Mouse (Mus musculus) myocyte (in vitro differentiated cells): ENCODE data around the gene Fmnl3. TPM values are rescaled to one million over a fixed set of nuclear protein-coding genes. Genes with fewer than 3 reads are reported as not detected.
"Not testable (repeated sequence)": the region's sequence is repeated elsewhere in the genome, so short reads cannot be mapped to it uniquely, and the experiment has no call there.

Experiments
- H3K27me3 ChIP-seq: one replicate; pipeline ENCODE4 v1.6.1; 2011; ENCODE audit not compliant: control insufficient read depth, insufficient read depth, insufficient read length
- H3K36me3 ChIP-seq: one replicate; pipeline ENCODE4 v1.6.1; 2011; ENCODE audit not compliant: control insufficient read depth, insufficient read depth
- H3K4me2 ChIP-seq: one replicate; pipeline ENCODE4 v1.6.1; 2011; ENCODE audit warnings: low read depth, control low read depth
- H3K4me3 ChIP-seq: one replicate; pipeline ENCODE4 v1.5.1; 2011; ENCODE audit warnings: mild to moderate bottlenecking, control low read depth, moderate library complexity
- H3K79me2 ChIP-seq: one replicate; pipeline ENCODE4 v1.6.1; 2011; ENCODE audit not compliant: control insufficient read depth, insufficient read depth
- H3ac ChIP-seq: one replicate; pipeline ENCODE4 v1.6.1; 2011; ENCODE audit not compliant: control insufficient read depth, insufficient read length
- E2F4 ChIP-seq: IDR thresholded peaks from one replicate; pipeline ENCODE4 v1.6.1; 2011; ENCODE audit warnings: mild to moderate bottlenecking, control low read depth, moderate library complexity; ENCODE audit not compliant: insufficient read depth
- MAX ChIP-seq: IDR thresholded peaks from one replicate; pipeline ENCODE4 v1.6.1; 2011; ENCODE audit warnings: low read depth, mild to moderate bottlenecking, control low read depth
- MYOD1 ChIP-seq, 3 experiments: IDR thresholded peaks; one replicate each; pipeline ENCODE4 v1.6.1; 2011; ENCODE audit warnings: control low read depth in 2 of 3, low read depth in 2 of 3, mild to moderate bottlenecking in 2 of 3, moderate library complexity in 1 of 3; ENCODE audit not compliant: insufficient read length in 2 of 3, control insufficient read depth in 1 of 3
- MYOG ChIP-seq, 3 experiments: IDR thresholded peaks; one replicate each; pipeline ENCODE4 v1.6.1; 2011; ENCODE audit warnings: control low read depth in 2 of 3, low read depth in 2 of 3, mild to moderate bottlenecking in 2 of 3; ENCODE audit not compliant: insufficient read length in 2 of 3, control insufficient read depth in 1 of 3, insufficient read depth in 1 of 3
- POLR2A ChIP-seq: IDR thresholded peaks from one replicate; pipeline ENCODE4 v1.6.1; 2011; ENCODE audit warnings: low read depth, mild to moderate bottlenecking, control low read depth, moderate library complexity; ENCODE audit not compliant: insufficient read length
- POLR2AphosphoS2 ChIP-seq: IDR thresholded peaks from one replicate; pipeline ENCODE4 v1.6.1; 2011; ENCODE audit warnings: low read depth, control low read depth; ENCODE audit not compliant: insufficient read length
- REST ChIP-seq: IDR thresholded peaks from one replicate; pipeline ENCODE4 v1.6.1; 2011; ENCODE audit warnings: mild to moderate bottlenecking, control low read depth, moderate library complexity; ENCODE audit not compliant: insufficient read depth, insufficient read length
- SRF ChIP-seq: IDR thresholded peaks from one replicate; pipeline ENCODE4 v1.6.1; 2011; ENCODE audit warnings: low read depth; ENCODE audit not compliant: control insufficient read depth, insufficient read length
- TCF12 ChIP-seq: IDR thresholded peaks from one replicate; pipeline ENCODE4 v1.6.1; 2011; ENCODE audit warnings: mild to moderate bottlenecking, control low read depth; ENCODE audit not compliant: poor library complexity, insufficient read depth, severe bottlenecking
- TCF3 ChIP-seq: IDR thresholded peaks from one replicate; pipeline ENCODE4 v1.6.1; 2011; ENCODE audit warnings: low read depth, control low read depth; ENCODE audit not compliant: insufficient read length
- USF1 ChIP-seq: IDR thresholded peaks from one replicate; pipeline ENCODE4 v1.6.1; 2011; ENCODE audit warnings: low read depth, mild to moderate bottlenecking, control low read depth, moderate library complexity
- polyA plus RNA-seq: library from polyadenylated mRNA; unstranded; fragments of >200 nt; fragmentation: generic; extraction: Trizol; gene quantifications from one replicate; pipeline ENCODE4 v1.2.1, GENCODE M21; 2012; ENCODE audit warnings: missing spikeins

Fmnl3 gene
- polyA plus RNA-seq, 1 experiment = 62.6 TPM

DNA sequence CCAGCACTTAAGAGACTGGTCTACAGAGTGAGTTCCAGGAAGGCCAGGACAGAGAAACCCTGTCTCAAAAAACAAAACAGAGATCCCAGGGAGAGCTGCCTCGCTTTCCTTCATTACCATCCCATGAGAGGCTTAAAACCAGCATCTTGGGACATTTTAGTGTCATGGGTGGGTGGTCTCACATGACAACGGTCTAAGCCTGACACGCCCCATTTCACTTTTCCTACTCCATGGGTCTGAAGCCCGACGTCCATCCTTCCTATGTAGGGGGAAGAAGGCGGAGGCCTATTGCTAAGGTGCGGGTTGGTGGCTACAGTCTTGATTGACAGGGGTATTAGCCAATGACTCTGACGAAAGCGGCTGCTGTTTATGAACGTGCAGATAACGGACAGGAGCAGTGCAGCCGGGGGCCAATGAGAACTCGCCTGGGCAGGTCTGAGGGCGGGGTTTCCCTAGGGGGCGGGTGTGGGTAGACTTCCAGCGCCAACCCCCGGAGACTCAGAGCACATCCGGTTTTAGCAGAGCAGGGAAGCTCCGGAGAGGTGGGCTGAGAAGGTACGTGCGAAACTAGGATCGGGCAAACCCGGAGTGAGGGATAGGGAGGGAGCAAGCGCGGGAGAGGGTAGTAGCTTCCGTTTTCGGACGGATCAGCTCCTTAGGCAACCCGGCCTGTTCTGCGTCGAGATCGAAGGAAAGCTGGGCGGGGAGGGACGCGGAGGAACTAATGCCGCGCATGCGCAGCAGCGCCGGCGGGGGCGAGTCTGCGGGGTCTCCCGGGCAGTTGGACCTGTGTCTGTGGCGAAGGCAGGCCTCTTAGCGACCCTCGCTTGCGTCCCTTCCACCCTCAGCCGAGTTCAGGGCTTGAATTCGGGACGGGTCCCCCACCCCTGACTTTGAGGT, 22.5 kb upstream of the Fmnl3 start, which contains the start of gene Tmbim6:
TSS of gene Tmbim6 (plus strand) at position 397 of the 900 bp plus-strand sequence.
- Histone ChIP-seq H3K36me3 (no peaks in the 10 kb centered on the region), H3K4me3 (peak within 1 kb of the TSS; percentile 94)
- TF ChIP-seq POLR2A = peak; percentile 73
- peak; percentile 93 for TF ChIP-seq POLR2AphosphoS2
- TF ChIP-seq TCF3 = no peak

GRCm38 (mm10) chr15:99391975-99392374, 21.7 kb upstream of the Fmnl3 start:
- Histone ChIP-seq H3K4me3 (peak overlapping the region; percentile 94), H3K36me3 (no peaks in the 10 kb centered on the region), H3K4me2 (peak overlapping the region; percentile 92), H3ac (no peak overlapping the region), H3K27me3 (no peaks in the 10 kb centered on the region), H3K79me2 (peaks cover 42% of the 10 kb centered on the region)
- TF ChIP-seq MAX (no peak), TCF12 (no peak), USF1 (no peak), TCF3 (no peak), E2F4 (no peak)

More for the DNA sequence above, 22.5 kb upstream of the Fmnl3 start, which contains the start of gene Tmbim6:
- H3K4me2 ChIP-seq = peak within 1 kb of the TSS; percentile 92
- peak within 1 kb of the TSS; percentile 35 for H3ac ChIP-seq
- no peaks in the 10 kb centered on the region for H3K27me3 ChIP-seq
- H3K79me2 ChIP-seq = peaks cover 49% of the 10 kb centered on the region

DNA sequence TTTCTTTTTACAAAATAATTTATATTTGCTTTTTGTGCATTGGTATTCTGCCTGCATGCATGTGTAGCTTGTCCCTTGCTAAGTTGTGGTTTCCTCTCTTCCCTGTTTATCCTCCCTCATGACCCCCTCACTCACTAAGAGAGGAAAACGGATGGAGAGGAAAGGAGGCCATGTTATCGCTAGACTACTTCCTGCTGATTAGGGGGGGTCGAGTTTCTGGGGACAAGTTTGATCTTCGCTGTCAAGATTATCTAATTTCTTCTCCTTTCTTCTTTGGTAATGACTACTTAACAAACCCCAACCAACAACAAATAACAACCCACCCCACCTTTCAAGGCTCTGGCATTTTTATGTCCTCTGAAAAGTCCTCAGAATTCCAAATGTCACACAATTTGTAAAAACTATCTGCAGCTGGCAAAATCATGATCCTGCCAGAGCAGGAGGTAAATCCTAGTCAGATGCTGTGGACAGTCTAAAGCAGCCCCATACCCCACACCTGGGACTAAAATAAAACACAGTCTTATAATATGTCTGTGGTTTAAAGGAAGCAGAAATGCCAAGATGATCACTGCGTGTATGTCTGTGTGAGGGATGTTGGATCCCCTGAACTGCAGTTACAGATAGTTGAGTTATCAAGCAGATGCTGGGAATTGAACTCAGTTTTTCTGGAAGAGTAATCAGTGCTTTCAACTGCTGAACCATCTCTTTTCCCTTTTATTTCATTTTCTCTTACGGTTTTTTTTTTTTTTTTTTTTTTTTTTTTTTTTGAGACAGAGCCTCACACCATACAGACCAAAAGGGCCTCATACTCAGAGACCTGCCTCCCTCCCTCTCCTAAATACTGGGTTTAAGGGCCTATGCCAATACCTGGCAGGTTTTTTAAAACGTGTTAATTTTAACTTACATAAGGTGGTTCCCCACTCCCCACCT, 20.5 kb upstream of the Fmnl3 start:
- H3K4me3 ChIP-seq = no peak overlapping the region
- H3K27me3 ChIP-seq = no peaks in the 10 kb centered on the region
- TF ChIP-seq E2F4 (no peak), SRF (no peak), TCF12 (no peak), MAX (no peak), MYOD1 (IDR thresholded peaks at IDR 0.05; ENCODE audit: control insufficient read depth in 1 of 3, insufficient read length in 2 of 3, low read depth in 2 of 3) (no peak)
- no peak overlapping the region for H3K4me2 ChIP-seq
- no peak overlapping the region for H3ac ChIP-seq
- H3K36me3 ChIP-seq = no peaks in the 10 kb centered on the region
- peaks cover 29% of the 10 kb centered on the region for H3K79me2 ChIP-seq

DNA sequence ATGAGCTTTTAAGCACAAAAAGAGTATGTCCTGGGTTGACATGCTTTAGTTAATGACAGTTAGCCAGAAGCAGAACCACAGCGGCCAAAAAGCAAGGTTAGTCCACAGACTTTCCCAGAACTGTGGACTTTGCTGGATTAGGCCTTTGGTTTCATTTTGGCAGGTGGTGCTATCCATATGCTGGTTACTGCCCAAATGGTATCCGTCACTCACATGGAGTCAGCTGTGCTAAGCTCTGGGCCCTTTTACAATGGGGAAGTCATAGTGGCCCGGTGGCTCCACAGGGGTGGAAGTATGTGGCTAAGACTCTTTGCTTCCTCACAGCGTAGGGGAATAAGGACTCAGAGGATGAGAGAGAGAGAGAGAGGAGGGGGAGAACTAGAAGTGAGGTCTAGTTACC, 17.7 kb upstream of the Fmnl3 start:
- Histone ChIP-seq H3ac (no peak overlapping the region), H3K27me3 (no peaks in the 10 kb centered on the region), H3K79me2 (peaks cover 2% of the 10 kb centered on the region), H3K36me3 (no peaks in the 10 kb centered on the region), H3K4me3 (no peak overlapping the region), H3K4me2 (peak overlapping the region; percentile 63)
- TF ChIP-seq REST = no peak
- TF ChIP-seq MYOD1 (IDR thresholded peaks at IDR 0.05; ENCODE audit: control insufficient read depth in 1 of 3, insufficient read length in 2 of 3, low read depth in 2 of 3) = peak in 2 of 3 experiments; percentile 44 to 69
- no peak for TF ChIP-seq E2F4
- peak in 1 of 3 experiments; percentile 33 for TF ChIP-seq MYOG (IDR thresholded peaks at IDR 0.05; ENCODE audit: control insufficient read depth in 1 of 3, insufficient read depth in 1 of 3, insufficient read length in 2 of 3, low read depth in 2 of 3)
- TF ChIP-seq SRF = no peak
- no peak for TF ChIP-seq POLR2AphosphoS2
- no peak for TF ChIP-seq TCF12
- TF ChIP-seq USF1 = no peak
- no peak for TF ChIP-seq MAX
- no peak for TF ChIP-seq POLR2A
- TF ChIP-seq TCF3 = no peak

DNA sequence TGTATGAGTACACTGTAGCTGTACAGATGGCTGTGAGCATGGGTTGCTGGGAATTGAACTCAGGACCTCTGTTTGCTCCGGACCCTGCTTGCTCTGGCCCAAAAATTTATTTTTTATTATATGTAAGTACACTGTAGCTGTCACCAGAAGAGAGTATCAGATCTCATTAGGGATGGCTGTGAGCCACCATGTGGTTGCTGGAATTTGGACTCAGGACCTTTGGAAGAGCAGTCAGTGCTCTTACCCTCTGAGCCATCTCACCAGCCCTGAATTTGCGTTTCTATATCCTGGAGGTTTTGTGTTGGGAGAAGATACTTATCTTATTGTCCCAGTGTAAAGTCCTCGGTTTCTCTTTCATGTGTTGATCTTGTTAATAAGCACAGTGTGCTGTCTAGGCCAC, 16.5 kb upstream of the Fmnl3 start:
- Histone ChIP-seq H3ac (no peak overlapping the region), H3K4me2 (no peak overlapping the region), H3K36me3 (no peaks in the 10 kb centered on the region), H3K79me2 (no peaks in the 10 kb centered on the region), H3K4me3 (no peak overlapping the region), H3K27me3 (no peaks in the 10 kb centered on the region)
- TF ChIP-seq MYOD1 (IDR thresholded peaks at IDR 0.05; ENCODE audit: control insufficient read depth in 1 of 3, insufficient read length in 2 of 3, low read depth in 2 of 3) (no peak), SRF (no peak)

- H3K27me3 ChIP-seq, H3K4me2 ChIP-seq, H3K4me3 ChIP-seq, H3K79me2 ChIP-seq, H3ac ChIP-seq, H3K36me3 ChIP-seq: not testable (repeated sequence)
These were observed 15.8 kb upstream of the Fmnl3 start for GRCm38 (mm10) chr15:99386110-99386509.
